10 mouse cellular contexts compared by ENCODE assay signal in genomic region chr2:152636246-152637005, GRCm38 (mm10). TPM values are rescaled to one million over a fixed set of nuclear protein-coding genes. Genes with fewer than 3 reads are reported as not detected.
DNase-seq lines count a peak whose midpoint lies in the region; ATAC-seq and TF ChIP-seq lines count a peak whose summit lies in the region.
"Had no signal": no experiment of that assay in that cellular context is flagged by ENCODE, and none has a peak within 500 bp of the region (broad histone marks: within the 10 kb centered on the region; RNA-seq: fewer than 3 reads in every experiment).

No protein-coding gene starts in this region.

- DNase-seq in spleen, adult 2 months (ENCODE audit: low read depth in 1 of 2, low spot score in 2 of 2) = no peak
- no peak for DNase-seq in spleen, adult 12 weeks (ENCODE audit: low spot score)
- DNase-seq in heart, postnatal 25 days (ENCODE audit: low spot score) = peak; percentile 83
- DNase-seq in adipocyte (ENCODE audit: low spot score) = no peak
- DNase-seq in layer of hippocampus, postnatal 25 days (ENCODE audit: extremely low spot score in 1 of 2, low spot score in 1 of 2) = no peak
- no peak for DNase-seq in layer of hippocampus, postnatal 10 days (ENCODE audit: low spot score in 2 of 2)

- no peaks in the 10 kb centered on the region for H3K36me3 ChIP-seq in spleen, adult 2 months (ENCODE audit: control insufficient read depth, insufficient read depth, low read length)
- H3K36me3 ChIP-seq in liver, embryonic 12.5 days = no peaks in the 10 kb centered on the region
- H3K36me3 ChIP-seq in testis, adult 2 months (ENCODE audit: control insufficient read depth, insufficient read depth, low read length) = no peaks in the 10 kb centered on the region
- H3K36me3 ChIP-seq: neural tube, embryonic 13.5 days had no signal

- WGBS in spleen, adult 2 months = 70% methylated on average over 23 of the region's 23 CpGs
- WGBS in liver, embryonic 12.5 days (ENCODE audit: insufficient replicate concordance) = 38% methylated on average over 23 of the region's 23 CpGs

- H3K27me3 ChIP-seq in spleen, adult 2 months (ENCODE audit: control insufficient read depth, insufficient read depth, low read length) = no peaks in the 10 kb centered on the region
- peaks cover 47% of the 10 kb centered on the region for H3K27me3 ChIP-seq in liver, embryonic 12.5 days (replicated peaks)
- H3K27me3 ChIP-seq in testis, adult 2 months (ENCODE audit: control insufficient read depth, insufficient read depth, low read length) = no peaks in the 10 kb centered on the region
- H3K27me3 ChIP-seq: neural tube, embryonic 13.5 days had no signal

- no peaks in the 10 kb centered on the region for H3K9me3 ChIP-seq in liver, embryonic 12.5 days (replicated peaks)
- H3K9me3 ChIP-seq: neural tube, embryonic 13.5 days had no signal

- H3K4me2 ChIP-seq in liver, embryonic 12.5 days = no peak overlapping the region
- H3K4me2 ChIP-seq: neural tube, embryonic 13.5 days had no signal

- ATAC-seq in liver, embryonic 12.5 days = 0 out of 2 replicates have a peak, but pooled peaks have one; percentile 27

- no peak for TF ChIP-seq CTCF in spleen, adult 2 months (IDR thresholded peaks at IDR 0.05; ENCODE audit: extremely low read depth, insufficient read depth, insufficient read length, insufficient replicate concordance)
- no peak for TF ChIP-seq CTCF in testis, adult 2 months (IDR thresholded peaks at IDR 0.05; ENCODE audit: control insufficient read depth, insufficient read depth, insufficient replicate concordance, low read depth, low read length)

- H3K27ac ChIP-seq in spleen, adult 2 months (ENCODE audit: insufficient read depth, low read length) = peak overlapping the region; percentile 56
- peak overlapping the region; percentile 32; the same call in 1 of the 2 replicates for H3K27ac ChIP-seq in liver, embryonic 12.5 days
- peak overlapping the region; percentile 36; the same call in 1 of the 2 replicates for H3K27ac ChIP-seq in testis, adult 2 months (ENCODE audit: control insufficient read depth, insufficient read depth, low read depth, low read length)
- H3K27ac ChIP-seq: neural tube, embryonic 13.5 days had no signal

- intact Hi-C loops in heart, postnatal 25 days (cut with DNase I) = no loop called here

- no peak overlapping the region for H3K9ac ChIP-seq in liver, embryonic 12.5 days
- H3K9ac ChIP-seq: neural tube, embryonic 13.5 days had no signal

- no peak overlapping the region for H3K4me3 ChIP-seq in spleen, adult 2 months (ENCODE audit: extremely low read depth, insufficient read depth, insufficient read length)
- no peak overlapping the region for H3K4me3 ChIP-seq in liver, embryonic 12.5 days
- H3K4me3 ChIP-seq in testis, adult 2 months (ENCODE audit: control insufficient read depth, low read depth, low read length) = no peak overlapping the region
- H3K4me3 ChIP-seq: neural tube, embryonic 13.5 days had no signal

- no peaks in the 10 kb centered on the region for H3K4me1 ChIP-seq in spleen, adult 2 months (ENCODE audit: control insufficient read depth, insufficient read depth, insufficient read length)
- H3K4me1 ChIP-seq in liver, embryonic 12.5 days = no peaks in the 10 kb centered on the region
- peaks cover 15% of the 10 kb centered on the region for H3K4me1 ChIP-seq in testis, adult 2 months (ENCODE audit: control insufficient read depth, insufficient read depth, low read length)

- TF ChIP-seq POLR2A in spleen, adult 2 months (IDR thresholded peaks at IDR 0.05; ENCODE audit: low read depth, low read length) = no peak
- no peak for TF ChIP-seq POLR2A in testis, adult 2 months (IDR thresholded peaks at IDR 0.05; ENCODE audit: control insufficient read depth, low read depth, low read length)

RNA-seq across cellular contexts. Expression of gene Rem1, which starts 9.7 kb away (rescaled TPM):
- 8.6 and 9.8 TPM in 2 replicates for polyA plus RNA-seq in spleen, adult 2 months (2012; rRNA removed)
- 1 to 10 TPM; 7.7 to 8.5 TPM for total RNA-seq in heart, postnatal 25 days (2021)
- polyA plus RNA-seq in liver, embryonic 12.5 days (2016; fragmentation: Nextera tagmentation; extraction: Ambion mirVana) = 1.3 and 1.4 TPM in 2 replicates
- 1.2 and 1.7 TPM in 2 replicates for polyA plus RNA-seq in testis, adult 2 months (2012; rRNA removed)
- total RNA-seq in layer of hippocampus, postnatal 25 days (2021) = 1 to 10 TPM in 1 of 2 experiments, under 1 TPM in 1; 0.98 to 1.5 TPM
- total RNA-seq in layer of hippocampus, postnatal 10 days (2021) = under 1 TPM; 0.91 to 0.96 TPM

RNA-seq across cellular contexts. Expression of gene Defb25, which starts 13.6 kb away (rescaled TPM):
- polyA plus RNA-seq in spleen, adult 2 months (2012; rRNA removed) = 0.65 TPM in 1 of 2 replicates, not detected in the other
- total RNA-seq in heart, postnatal 25 days (2021) = not detected
- polyA plus RNA-seq in liver, embryonic 12.5 days (2016; fragmentation: Nextera tagmentation; extraction: Ambion mirVana) = 0.56 TPM in 1 of 2 replicates, not detected in the other
- not detected in 2 replicates for polyA plus RNA-seq in testis, adult 2 months (2012; rRNA removed)
- not detected for total RNA-seq in layer of hippocampus, postnatal 25 days (2021)
- not detected for total RNA-seq in layer of hippocampus, postnatal 10 days (2021)
- polyA plus RNA-seq: cortical plate, adult 2 months; neural tube, embryonic 13.5 days had no signal

RNA-seq across cellular contexts. Expression of gene Defb36, which starts 32.3 kb away (rescaled TPM):
- not detected in 2 replicates for polyA plus RNA-seq in spleen, adult 2 months (2012; rRNA removed)
- not detected for total RNA-seq in heart, postnatal 25 days (2021)
- not detected in 2 replicates for polyA plus RNA-seq in liver, embryonic 12.5 days (2016; fragmentation: Nextera tagmentation; extraction: Ambion mirVana)
- 125 and 129 TPM in 2 replicates for polyA plus RNA-seq in testis, adult 2 months (2012; rRNA removed)
- total RNA-seq in layer of hippocampus, postnatal 25 days (2021) = not detected
- total RNA-seq in layer of hippocampus, postnatal 10 days (2021) = not detected
- polyA plus RNA-seq: cortical plate, adult 2 months; neural tube, embryonic 13.5 days had no signal

RNA-seq across cellular contexts. Expression of gene H13, which starts 32.8 kb away (rescaled TPM):
- polyA plus RNA-seq in spleen, adult 2 months (2012; rRNA removed) = 82.8 and 145 TPM in 2 replicates
- 10 to 100 TPM; 35.1 to 38.5 TPM for total RNA-seq in heart, postnatal 25 days (2021)
- polyA plus RNA-seq in liver, embryonic 12.5 days (2016; fragmentation: Nextera tagmentation; extraction: Ambion mirVana) = 57.5 and 59.1 TPM in 2 replicates
- polyA plus RNA-seq in testis, adult 2 months (2012; rRNA removed) = 84.1 and 84.7 TPM in 2 replicates
- 10 to 100 TPM; 78.4 to 81.8 TPM for total RNA-seq in layer of hippocampus, postnatal 25 days (2021)
- total RNA-seq in layer of hippocampus, postnatal 10 days (2021) = 100 to 1,000 TPM; 109 to 114 TPM

RNA-seq across cellular contexts. Expression of gene Defb45, which starts 37.2 kb away (rescaled TPM):
- not detected in 2 replicates for polyA plus RNA-seq in spleen, adult 2 months (2012; rRNA removed)
- not detected for total RNA-seq in heart, postnatal 25 days (2021)
- not detected in 2 replicates for polyA plus RNA-seq in liver, embryonic 12.5 days (2016; fragmentation: Nextera tagmentation; extraction: Ambion mirVana)
- 16.3 and 25.5 TPM in 2 replicates for polyA plus RNA-seq in testis, adult 2 months (2012; rRNA removed)
- not detected for total RNA-seq in layer of hippocampus, postnatal 25 days (2021)
- total RNA-seq in layer of hippocampus, postnatal 10 days (2021) = not detected
- polyA plus RNA-seq: cortical plate, adult 2 months; neural tube, embryonic 13.5 days had no signal
